Mouse (Mus musculus) kidney, postnatal 0 days (tissue): ENCODE measurements around the gene Cd80. TPM values are rescaled to one million over a fixed set of nuclear protein-coding genes. Genes with fewer than 3 reads are reported as not detected.

Experiments used
- ATAC-seq: fragments of 200-750 bp; cut with Nextera tagmentation; replicated peaks from 2 replicates; pipeline ENCODE4 v1.8.0; 2017; ENCODE audit warnings: low read depth, moderate number of reproducible peaks, moderate TSS enrichment, moderate library complexity; ENCODE audit not compliant: low FRiP score
- DNase-seq: peaks from one replicate; pipeline ENCODE4 v3.0.0-alpha.2; 2016; ENCODE audit warnings: low spot score
- H3K27ac ChIP-seq: fragments of 300-500 bp; sonication (generic); 2 replicates; pipeline ENCODE4 v1.5.1; 2014; ENCODE audit warnings: mild to moderate bottlenecking
- H3K27me3 ChIP-seq: fragments of 300-500 bp; sonication (generic); 2 replicates; pipeline ENCODE4 v1.6.1; 2014; ENCODE audit warnings: low read length, mixed read lengths; ENCODE audit not compliant: insufficient read depth
- H3K36me3 ChIP-seq: fragments of 300-500 bp; sonication (generic); 2 replicates; pipeline ENCODE4 v1.6.1; 2014; ENCODE audit warnings: low read length, mixed read lengths; ENCODE audit not compliant: insufficient read depth
- H3K4me1 ChIP-seq: fragments of 300-500 bp; sonication (generic); replicated peaks from 2 replicates; pipeline ENCODE4 v1.6.1; 2014; ENCODE audit warnings: antibody characterized with exemption, low read length, mixed read lengths; ENCODE audit not compliant: insufficient read depth
- H3K4me2 ChIP-seq: fragments of 300-500 bp; sonication (generic); 2 replicates; pipeline ENCODE4 v1.6.1; 2014; ENCODE audit warnings: mild to moderate bottlenecking, low read length, moderate library complexity, mixed read lengths
- H3K4me3 ChIP-seq: fragments of 300-500 bp; sonication (generic); replicated peaks from 2 replicates; pipeline ENCODE4 v1.5.1; 2014; ENCODE audit warnings: low read depth, low read length
- H3K9ac ChIP-seq: fragments of 300-500 bp; sonication (generic); 2 replicates; pipeline ENCODE4 v1.6.1; 2014; ENCODE audit warnings: low read depth, low read length
- H3K9me3 ChIP-seq: fragments of 300-500 bp; sonication (generic); replicated peaks from 2 replicates; pipeline ENCODE4 v1.6.1; 2016; ENCODE audit warnings: low read length, inconsistent platforms, mixed read lengths
- CTCF ChIP-seq: IDR thresholded peaks from 2 replicates; pipeline ENCODE4 v1.5.1; 2016; ENCODE audit warnings: antibody characterized with exemption, low read depth, mild to moderate bottlenecking, moderate library complexity
- WGBS: fragments of 180-500 bp; shearing (Covaris S2); extraction: QIAGEN DNeasy Blood & Tissue Kit; methylation state at CpG from one replicate; pipeline ENCODE4 v1.1.7; 2014; 5-methylcytosine and 5-hydroxymethylcytosine counted together
- polyA plus RNA-seq: library from polyadenylated mRNA; unstranded; fragments of >200 nt; fragmentation: Nextera tagmentation; extraction: Ambion mirVana; gene quantifications from 2 replicates; pipeline ENCODE4 v1.2.1, GENCODE M21; 2015

Gene Cd80
- polyA plus RNA-seq, 1 experiment from 2014 or later, result 0.20 TPM

DNA sequence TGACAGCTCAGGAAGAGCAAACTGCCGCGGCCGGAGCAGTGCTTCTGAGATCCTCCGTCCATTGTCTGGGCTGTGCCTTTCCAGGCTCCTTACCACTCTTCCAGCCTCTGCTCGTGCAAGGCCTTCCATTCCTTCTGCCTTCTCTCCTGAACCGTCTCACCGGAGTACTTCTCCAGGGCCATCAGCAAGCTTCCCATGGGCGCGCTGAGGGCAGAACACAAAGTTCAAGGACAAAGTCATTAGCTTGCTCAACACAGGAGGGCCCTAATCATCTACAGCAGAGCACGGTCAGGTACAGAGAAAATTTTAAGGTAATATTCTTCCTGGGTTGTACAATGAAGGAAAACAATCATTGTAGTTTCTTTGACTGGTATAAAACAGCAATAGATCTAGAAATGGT is 47.1 kb downstream of the Cd80 start:
- Histone ChIP-seq H3K9ac (no peak overlapping the region), H3K27ac (no peak overlapping the region), H3K36me3 (peaks cover 26% of the 10 kb centered on the region), H3K27me3 (no peaks in the 10 kb centered on the region), H3K4me1 (no peaks in the 10 kb centered on the region), H3K4me3 (no peak overlapping the region), H3K4me2 (no peak overlapping the region), H3K9me3 (no peaks in the 10 kb centered on the region)
- DNase-seq (no peak), ATAC-seq (no peak)
- no peak for TF ChIP-seq CTCF
- whole genome bisulfite sequencing, result 92% methylated on average over 10 of the region's 10 CpGs

GRCm38 (mm10) chr16:38503528-38503927 is 48.2 kb downstream of the Cd80 start:
- ATAC-seq, result no peak
- no peak overlapping the region for H3K9ac ChIP-seq
- TF ChIP-seq CTCF, result no peak
- no peak overlapping the region for H3K4me2 ChIP-seq
- 87% methylated on average over 4 of the region's 4 CpGs for WGBS
- H3K27ac ChIP-seq, result no peak overlapping the region
- H3K27me3 ChIP-seq, result no peaks in the 10 kb centered on the region
- DNase-seq, result no peak
- no peak overlapping the region for H3K4me3 ChIP-seq
- H3K4me1 ChIP-seq, result no peaks in the 10 kb centered on the region
- no peaks in the 10 kb centered on the region for H3K9me3 ChIP-seq
- peaks cover 21% of the 10 kb centered on the region; the same call in 1 of the 2 replicates for H3K36me3 ChIP-seq

DNA sequence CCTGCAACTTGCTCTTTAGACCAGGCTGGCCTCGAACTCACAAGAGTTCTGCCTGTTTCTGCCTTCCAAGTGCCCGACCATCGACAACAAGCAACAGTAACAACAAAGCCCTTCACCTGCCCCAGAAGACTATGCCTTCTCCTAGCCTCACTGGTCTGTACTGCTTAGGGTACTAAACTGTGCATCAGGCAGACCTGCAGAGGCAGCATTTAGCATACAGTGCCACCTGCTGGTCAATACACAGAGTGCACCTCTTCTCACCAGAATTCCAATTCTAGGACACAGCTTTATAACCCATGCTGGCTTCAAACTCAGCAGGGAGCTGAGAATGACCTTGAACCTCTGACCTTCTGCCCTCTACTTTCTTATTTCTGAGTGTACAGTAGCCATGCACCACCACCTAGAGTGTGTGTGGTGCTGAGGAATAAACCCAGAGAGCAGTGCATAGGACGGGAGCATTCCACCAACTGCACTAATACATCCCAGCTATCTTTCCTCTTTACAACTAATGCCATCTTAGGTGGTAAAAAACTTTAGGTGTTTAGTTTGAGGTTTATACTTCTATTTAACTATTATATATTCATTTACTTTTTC is 50.8 kb downstream of the Cd80 start:
- no peak overlapping the region for H3K27ac ChIP-seq
- H3K4me2 ChIP-seq, result no peak overlapping the region
- DNase-seq (peak; percentile 88), ATAC-seq (peak; percentile 76)
- no peaks in the 10 kb centered on the region for H3K9me3 ChIP-seq
- H3K36me3 ChIP-seq, result peaks cover 21% of the 10 kb centered on the region; the same call in 1 of the 2 replicates
- no peak overlapping the region for H3K9ac ChIP-seq
- no peak overlapping the region for H3K4me3 ChIP-seq
- 74% methylated on average over 4 of the region's 4 CpGs for WGBS
- TF ChIP-seq CTCF, result peak; percentile 97
- H3K27me3 ChIP-seq, result no peaks in the 10 kb centered on the region
- no peaks in the 10 kb centered on the region for H3K4me1 ChIP-seq

- Histone ChIP-seq H3K36me3 (peaks cover 10% of the 10 kb centered on the region), H3K9me3 (no peaks in the 10 kb centered on the region), H3K4me1 (no peaks in the 10 kb centered on the region), H3K27me3 (no peaks in the 10 kb centered on the region), H3K9ac (no peak overlapping the region), H3K4me2 (no peak overlapping the region), H3K4me3 (no peak overlapping the region), H3K27ac (no peak overlapping the region)
- no peak for TF ChIP-seq CTCF
- DNase-seq (no peak), ATAC-seq (no peak)
- WGBS, result 90% methylated on average over 2 of the region's 2 CpGs
Observed at GRCm38 (mm10) chr16:38510846-38511245, 55.5 kb downstream of the Cd80 start.

DNA sequence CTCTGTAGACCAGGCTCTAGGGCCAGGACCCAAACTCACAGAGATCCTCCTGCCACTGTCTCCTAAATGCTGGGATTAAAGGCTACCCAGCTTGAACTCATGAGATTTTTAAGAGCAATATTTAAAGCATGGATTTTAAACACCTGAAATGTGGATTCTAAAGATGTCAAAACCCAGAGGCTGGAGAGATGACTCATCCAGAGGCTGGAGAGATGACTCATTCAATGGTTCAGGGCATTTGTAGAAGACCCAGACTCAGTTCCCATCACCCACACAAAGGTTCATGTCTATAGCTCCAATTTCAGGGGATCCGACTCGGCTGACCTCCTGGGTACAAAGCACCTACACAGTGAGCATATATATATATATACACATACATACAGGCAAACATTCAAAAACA is 63.8 kb downstream of the Cd80 start:
- ATAC-seq, result no peak
- 100% methylated on average over 2 of the region's 2 CpGs for WGBS

GRCm38 (mm10) chr16:38521211-38521987 is 66.0 kb downstream of the Cd80 start:
- Histone ChIP-seq H3K36me3 (peaks cover 14% of the 10 kb centered on the region), H3K4me2 (peak overlapping the region; percentile 66), H3K4me3 (peak overlapping the region; percentile 89), H3K27ac (no peak overlapping the region), H3K9me3 (no peaks in the 10 kb centered on the region), H3K9ac (peak overlapping the region; percentile 90; the same call in 1 of the 2 replicates), H3K4me1 (no peaks in the 10 kb centered on the region), H3K27me3 (no peaks in the 10 kb centered on the region)
- no peak for TF ChIP-seq CTCF
- 26% methylated on average over 8 of the region's 8 CpGs for WGBS
- ATAC-seq (no peak), DNase-seq (peak; percentile 13)

More for the DNA sequence above, 63.8 kb downstream of the Cd80 start:
- Histone ChIP-seq H3K27me3 (no peaks in the 10 kb centered on the region), H3K36me3 (peaks cover 21% of the 10 kb centered on the region), H3K27ac (no peak overlapping the region), H3K4me3 (no peak overlapping the region), H3K4me2 (no peak overlapping the region), H3K9me3 (no peaks in the 10 kb centered on the region), H3K9ac (no peak overlapping the region), H3K4me1 (no peaks in the 10 kb centered on the region)
- no peak for TF ChIP-seq CTCF
- no peak for DNase-seq
